Mouse (Mus musculus) thymus, adult 2 months (tissue): ENCODE results near the gene Anapc1.

Experiments used
- CTCF ChIP-seq: fragments of 200-500 bp; IDR thresholded peaks from 2 replicates; pipeline ENCODE4 v1.5.1; 2012; ENCODE audit warnings: mild to moderate bottlenecking, control low read depth, low read length, moderate library complexity, borderline replicate concordance; ENCODE audit not compliant: control insufficient read depth, poor library complexity, insufficient read depth; ENCODE audit errors: extremely low read depth
- POLR2A ChIP-seq: fragments of 200-500 bp; IDR thresholded peaks from 2 replicates; pipeline ENCODE4 v1.6.1; 2012; ENCODE audit warnings: mild to moderate bottlenecking, low read length, control low read depth, moderate library complexity; ENCODE audit not compliant: control insufficient read depth, poor library complexity, insufficient read depth; ENCODE audit errors: extremely low read depth

DNA sequence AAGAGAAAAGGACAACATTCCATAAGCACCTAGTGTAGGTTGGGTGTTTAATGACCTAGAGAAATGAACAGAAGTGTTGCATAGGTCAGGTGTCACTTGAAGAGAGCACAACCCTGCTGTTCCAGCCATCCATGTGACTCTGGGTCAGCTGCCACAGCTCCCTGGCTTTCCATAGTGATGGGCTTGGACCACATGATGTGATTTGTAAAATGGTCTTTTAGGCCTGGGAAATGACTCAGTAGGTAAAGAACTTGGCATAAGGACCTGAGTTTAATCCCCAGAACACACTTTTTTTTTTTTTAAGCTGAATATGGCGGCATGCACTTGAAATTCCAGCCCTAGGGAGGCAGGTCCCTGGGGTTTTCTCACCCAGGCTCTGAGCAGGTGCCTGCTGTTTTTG is 44.8 kb upstream of the Anapc1 start:
- TF ChIP-seq CTCF (no peak), POLR2A (no peak)
